Mouse (Mus musculus): ENCODE measurements at regions not wholly inside any gene's neighbourhood (a gene's known extent, or its start where the extent isn't known, plus 50 kb on each side); places are given as distances from the start of the nearest gene placed in this dataset.
A peak's percentile ranks its signal among the peaks of the same experiment; 100 is the strongest.

DNA sequence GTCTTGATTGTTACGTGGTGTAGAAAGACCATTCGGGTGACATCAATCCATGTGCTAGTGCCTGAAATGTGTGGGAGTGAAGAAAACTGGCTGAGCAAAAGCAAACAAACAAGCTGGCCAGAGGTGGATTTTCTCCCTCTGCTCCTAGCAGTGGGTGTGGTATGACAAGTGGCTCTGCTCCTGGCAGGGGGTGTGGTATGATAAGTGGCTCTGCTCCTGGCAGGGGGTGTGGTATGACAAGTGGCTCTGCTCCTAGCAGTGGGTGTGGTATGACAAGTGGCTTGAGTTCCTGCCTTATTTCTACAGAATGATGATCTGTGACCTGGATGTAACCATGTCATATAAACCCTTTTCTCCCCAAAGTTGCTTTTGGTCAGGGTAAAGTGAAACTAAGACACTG, 108.8 kb upstream of the Ldah start:
- no peak overlapping the region for H3K27ac ChIP-seq (ENCODE audit: low read depth, low read length)
- H3K9ac ChIP-seq (replicated peaks; ENCODE audit: low read length, poor library complexity, severe bottlenecking) = no peak overlapping the region
- ATAC-seq (ENCODE audit: low FRiP score) = no peak
- H3K4me1 ChIP-seq (ENCODE audit: insufficient read depth, low read length) = no peaks in the 10 kb centered on the region
- no peak overlapping the region for H3K4me2 ChIP-seq (ENCODE audit: low read depth, low read length, poor library complexity, severe bottlenecking)
- WGBS = 86% methylated on average over 2 of the region's 2 CpGs
- H3K9me3 ChIP-seq (ENCODE audit: low read length) = no peaks in the 10 kb centered on the region
- no peak overlapping the region for H3K4me3 ChIP-seq (ENCODE audit: low read depth, low read length)
- no peak for DNase-seq (ENCODE audit: low spot score)
- no peaks in the 10 kb centered on the region for H3K36me3 ChIP-seq (ENCODE audit: insufficient read depth, low read length)
- H3K27me3 ChIP-seq (ENCODE audit: insufficient read depth, low read length) = no peaks in the 10 kb centered on the region
- no peak for TF ChIP-seq CTCF (IDR thresholded peaks at IDR 0.05)

DNA sequence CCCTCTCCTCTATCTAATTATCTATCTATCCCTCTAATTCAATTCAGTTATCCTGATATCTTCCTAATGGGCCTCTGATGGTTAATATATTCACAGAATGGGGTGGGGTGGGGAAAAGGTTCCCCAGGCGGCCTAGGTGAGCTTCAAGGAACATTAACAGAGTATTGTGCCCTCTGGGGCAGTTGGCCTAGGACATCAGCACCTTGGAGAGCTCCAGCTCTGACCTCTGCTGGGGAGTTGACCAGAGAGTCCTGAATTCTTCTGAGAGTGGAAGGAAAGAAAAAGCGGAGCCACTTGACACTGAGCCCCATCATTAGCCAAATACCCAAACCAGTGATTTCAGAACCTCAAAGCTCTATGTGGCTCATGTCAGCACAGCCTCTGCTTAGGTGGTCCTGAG, 108.1 kb upstream of the Ldah start:
- Histone ChIP-seq H3K9ac (replicated peaks; ENCODE audit: low read length, poor library complexity, severe bottlenecking) (no peak overlapping the region), H3K4me3 (ENCODE audit: low read depth, low read length) (no peak overlapping the region), H3K27ac (ENCODE audit: low read depth, low read length) (no peak overlapping the region), H3K9me3 (ENCODE audit: low read length) (no peaks in the 10 kb centered on the region), H3K27me3 (ENCODE audit: insufficient read depth, low read length) (no peaks in the 10 kb centered on the region), H3K4me1 (ENCODE audit: insufficient read depth, low read length) (no peaks in the 10 kb centered on the region), H3K36me3 (ENCODE audit: insufficient read depth, low read length) (no peaks in the 10 kb centered on the region), H3K4me2 (ENCODE audit: low read depth, low read length, poor library complexity, severe bottlenecking) (no peak overlapping the region)
- no peak for TF ChIP-seq CTCF (IDR thresholded peaks at IDR 0.05)
- 49% methylated on average over 2 of the region's 2 CpGs for WGBS
- DNase-seq (ENCODE audit: low spot score) (no peak), ATAC-seq (ENCODE audit: low FRiP score) (no peak)

DNA sequence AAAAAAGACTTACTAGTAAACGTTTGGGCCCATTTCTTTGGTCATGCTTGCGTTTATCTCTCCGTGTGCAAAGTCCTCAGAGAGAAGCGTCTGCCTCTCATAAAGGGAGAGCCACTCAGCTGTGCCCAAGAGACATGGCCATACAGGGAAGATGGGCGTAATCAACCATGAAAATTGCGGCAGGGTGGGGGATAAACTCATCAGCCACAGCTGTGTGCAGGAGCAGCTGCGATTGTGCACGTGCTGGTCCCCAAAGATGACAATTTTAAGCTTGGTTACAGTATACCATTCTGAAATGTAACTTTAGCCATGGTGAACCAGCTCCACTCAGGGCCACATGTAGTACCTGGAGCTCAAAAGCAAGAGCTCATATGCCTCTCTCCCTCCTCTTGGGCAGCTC, 106.1 kb upstream of the Ldah start:
- no peak for TF ChIP-seq CTCF (IDR thresholded peaks at IDR 0.05)
- Histone ChIP-seq H3K9me3 (ENCODE audit: low read length) (no peaks in the 10 kb centered on the region), H3K4me2 (ENCODE audit: low read depth, low read length, poor library complexity, severe bottlenecking) (no peak overlapping the region), H3K4me3 (ENCODE audit: low read depth, low read length) (no peak overlapping the region), H3K36me3 (ENCODE audit: insufficient read depth, low read length) (no peaks in the 10 kb centered on the region), H3K27me3 (ENCODE audit: insufficient read depth, low read length) (no peaks in the 10 kb centered on the region), H3K9ac (replicated peaks; ENCODE audit: low read length, poor library complexity, severe bottlenecking) (no peak overlapping the region), H3K4me1 (ENCODE audit: insufficient read depth, low read length) (no peaks in the 10 kb centered on the region), H3K27ac (ENCODE audit: low read depth, low read length) (no peak overlapping the region)
- 68% methylated on average over 8 of the region's 8 CpGs for WGBS
- DNase-seq (ENCODE audit: low spot score) = peak; percentile 12
- ATAC-seq (ENCODE audit: low FRiP score) = no peak

DNA sequence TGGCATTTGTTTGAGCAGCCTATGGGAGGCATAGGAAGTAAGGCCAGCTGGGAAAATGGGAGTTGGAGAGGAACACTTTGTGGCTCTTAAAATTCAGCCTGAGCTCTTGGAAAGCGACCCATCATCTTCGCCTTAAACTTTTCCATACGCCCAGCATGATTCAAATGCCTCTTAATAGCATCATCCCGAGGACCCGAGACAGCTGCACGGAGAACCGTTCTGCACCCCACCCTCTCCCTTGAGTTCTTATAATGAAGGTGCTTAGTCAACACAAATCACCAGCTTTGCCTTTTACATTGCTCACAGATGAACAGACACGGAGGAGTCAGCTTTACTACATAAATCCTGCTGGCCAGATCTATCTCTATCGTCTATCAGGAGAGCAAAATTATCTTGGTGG, 104.6 kb upstream of the Ldah start:
- Histone ChIP-seq H3K4me1 (ENCODE audit: insufficient read depth, low read length) (no peaks in the 10 kb centered on the region), H3K27ac (ENCODE audit: low read depth, low read length) (no peak overlapping the region), H3K9me3 (ENCODE audit: low read length) (no peaks in the 10 kb centered on the region), H3K4me2 (ENCODE audit: low read depth, low read length, poor library complexity, severe bottlenecking) (no peak overlapping the region), H3K4me3 (ENCODE audit: low read depth, low read length) (no peak overlapping the region), H3K27me3 (ENCODE audit: insufficient read depth, low read length) (no peaks in the 10 kb centered on the region), H3K9ac (replicated peaks; ENCODE audit: low read length, poor library complexity, severe bottlenecking) (no peak overlapping the region), H3K36me3 (ENCODE audit: insufficient read depth, low read length) (no peaks in the 10 kb centered on the region)
- DNase-seq (ENCODE audit: low spot score) (no peak), ATAC-seq (ENCODE audit: low FRiP score) (no peak)
- TF ChIP-seq CTCF (IDR thresholded peaks at IDR 0.05) = no peak
- 79% methylated on average over 9 of the region's 9 CpGs for WGBS

DNA sequence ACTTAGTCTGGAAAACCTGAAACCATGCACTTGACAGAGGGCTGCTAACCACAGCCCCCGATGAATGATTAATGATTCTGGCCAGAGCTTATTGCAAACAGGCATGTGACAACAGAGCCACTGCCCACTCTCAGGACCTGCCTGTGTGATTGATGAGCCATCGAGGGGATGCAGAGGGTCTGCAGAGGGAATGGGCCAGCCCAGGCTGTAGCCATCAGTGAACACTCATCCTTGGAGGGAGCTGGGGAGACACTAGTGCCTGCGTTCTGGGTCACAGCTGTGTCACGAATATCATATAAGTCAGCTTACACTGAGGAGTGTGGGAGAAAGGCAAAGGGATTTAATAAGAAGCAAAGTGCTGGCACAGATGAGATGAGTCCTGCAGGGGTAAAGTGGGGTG, 100.8 kb upstream of the Ldah start:
- ATAC-seq (ENCODE audit: low FRiP score) (no peak), DNase-seq (ENCODE audit: low spot score) (no peak)
- no peak for TF ChIP-seq CTCF (IDR thresholded peaks at IDR 0.05)
- Histone ChIP-seq H3K4me3 (ENCODE audit: low read depth, low read length) (no peak overlapping the region), H3K27ac (ENCODE audit: low read depth, low read length) (no peak overlapping the region), H3K4me1 (ENCODE audit: insufficient read depth, low read length) (no peaks in the 10 kb centered on the region), H3K36me3 (ENCODE audit: insufficient read depth, low read length) (no peaks in the 10 kb centered on the region), H3K4me2 (ENCODE audit: low read depth, low read length, poor library complexity, severe bottlenecking) (no peak overlapping the region), H3K9ac (replicated peaks; ENCODE audit: low read length, poor library complexity, severe bottlenecking) (no peak overlapping the region), H3K27me3 (ENCODE audit: insufficient read depth, low read length) (no peaks in the 10 kb centered on the region), H3K9me3 (ENCODE audit: low read length) (no peaks in the 10 kb centered on the region)
- 77% methylated on average over 4 of the region's 4 CpGs for WGBS

DNA sequence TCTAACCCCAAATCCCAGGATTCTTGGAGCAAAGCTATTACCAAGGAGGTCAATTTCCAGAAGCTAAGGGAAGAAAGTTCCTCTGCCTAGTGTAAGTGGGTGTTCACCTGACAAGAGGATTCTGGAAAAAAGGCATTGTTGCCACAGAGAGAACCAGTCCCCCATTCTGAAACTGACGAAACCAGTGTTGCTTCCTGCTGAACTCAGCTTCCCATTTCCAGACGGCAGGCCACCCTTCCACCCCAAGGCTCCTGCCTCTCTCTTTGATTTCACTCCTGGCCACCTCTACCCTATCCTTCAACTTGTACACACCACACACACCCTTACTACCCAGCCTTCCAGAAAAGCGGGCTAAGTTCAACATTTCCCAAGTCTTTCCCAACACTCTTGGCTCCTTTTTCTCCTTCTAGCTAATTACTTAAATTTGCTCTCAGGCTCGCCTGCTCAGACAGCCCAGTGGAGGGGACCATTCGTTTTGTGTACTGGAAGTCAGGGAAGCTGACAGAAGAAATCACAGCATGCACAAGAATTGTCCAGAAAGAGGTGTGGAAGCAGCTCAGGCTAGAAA, 98.6 kb upstream of the Ldah start:
- Histone ChIP-seq H3K36me3 (ENCODE audit: insufficient read depth, low read length) (no peaks in the 10 kb centered on the region), H3K4me2 (ENCODE audit: low read depth, low read length, poor library complexity, severe bottlenecking) (no peak overlapping the region), H3K27ac (ENCODE audit: low read depth, low read length) (no peak overlapping the region), H3K9me3 (ENCODE audit: low read length) (no peaks in the 10 kb centered on the region), H3K27me3 (ENCODE audit: insufficient read depth, low read length) (no peaks in the 10 kb centered on the region), H3K4me1 (ENCODE audit: insufficient read depth, low read length) (no peaks in the 10 kb centered on the region), H3K4me3 (ENCODE audit: low read depth, low read length) (no peak overlapping the region), H3K9ac (replicated peaks; ENCODE audit: low read length, poor library complexity, severe bottlenecking) (no peak overlapping the region)
- 78% methylated on average over 5 of the region's 5 CpGs for WGBS
- no peak for TF ChIP-seq CTCF (IDR thresholded peaks at IDR 0.05)
- ATAC-seq (ENCODE audit: low FRiP score) (no peak), DNase-seq (ENCODE audit: low spot score) (no peak)

Data from midbrain, postnatal 0 days (tissue).